Mouse (Mus musculus) ES-Bruce4 (cell line): ENCODE results near the gene Rnf207. TPM values are rescaled to one million over a fixed set of nuclear protein-coding genes. Genes with fewer than 3 reads are reported as not detected.

Source experiments
- H3K27ac ChIP-seq: 2 replicates; pipeline ENCODE4 v1.5.1; 2012; ENCODE audit warnings: low read length, inconsistent platforms; ENCODE audit not compliant: insufficient read depth
- H3K27me3 ChIP-seq: 2 replicates; pipeline ENCODE4 v1.6.1; 2012; ENCODE audit warnings: mild to moderate bottlenecking, low read length, inconsistent platforms; ENCODE audit not compliant: control insufficient read depth, poor library complexity, insufficient read depth, severe bottlenecking
- H3K36me3 ChIP-seq: 2 replicates; pipeline ENCODE4 v1.6.1; 2012; ENCODE audit warnings: inconsistent platforms, mild to moderate bottlenecking, low read length, moderate library complexity; ENCODE audit not compliant: control insufficient read depth, poor library complexity, insufficient read depth, severe bottlenecking
- H3K4me1 ChIP-seq: one replicate; pipeline ENCODE4 v1.8.1; 2011; ENCODE audit warnings: low read length; ENCODE audit not compliant: control insufficient read depth, insufficient read depth
- H3K4me3 ChIP-seq: 2 replicates; pipeline ENCODE4 v1.5.1; 2011; ENCODE audit warnings: low read depth, mild to moderate bottlenecking, low read length
- H3K9ac ChIP-seq: 2 replicates; pipeline ENCODE4 v1.6.1; 2012; ENCODE audit warnings: low read depth, mild to moderate bottlenecking, inconsistent platforms; ENCODE audit not compliant: poor library complexity, severe bottlenecking
- H3K9me3 ChIP-seq: replicated peaks from 2 replicates; pipeline ENCODE4 v1.6.1; 2012; ENCODE audit warnings: mild to moderate bottlenecking, low read length, inconsistent platforms; ENCODE audit not compliant: control insufficient read depth, poor library complexity, insufficient read depth, severe bottlenecking
- CTCF ChIP-seq: IDR thresholded peaks from one replicate; pipeline ENCODE4 v1.8.1; 2011; ENCODE audit warnings: low read depth, low read length
- EP300 ChIP-seq: IDR thresholded peaks from 2 replicates; pipeline ENCODE4 v1.6.1; 2011; ENCODE audit warnings: low read depth, low read length; ENCODE audit not compliant: insufficient read depth
- POLR2A ChIP-seq: IDR thresholded peaks from one replicate; pipeline ENCODE4 v1.8.1; 2011; ENCODE audit warnings: low read length; ENCODE audit not compliant: insufficient read depth
- polyA plus RNA-seq: library from polyadenylated mRNA; stranded (reverse); fragments of >200 nt; gene quantifications from 2 replicates; pipeline ENCODE4 v1.2.4, GENCODE M21; 2011; ENCODE audit warnings: low read depth; ENCODE audit not compliant: missing spikeins, insufficient read depth, insufficient read length

Rnf207 gene
- 3.2 and 4.2 TPM in 2 replicates for polyA plus RNA-seq

- H3K27me3 ChIP-seq: no peaks in the 10 kb centered on the region
- 0 out of 2 replicates have a peak within 1 kb of the TSS, but pooled peaks have one; percentile 23 for H3K9ac ChIP-seq
- no peak within 1 kb of the TSS for H3K27ac ChIP-seq
- H3K4me1 ChIP-seq: peaks cover 4% of the 10 kb centered on the region
- H3K36me3 ChIP-seq: no peaks in the 10 kb centered on the region
- TF ChIP-seq CTCF: peak; percentile 64
- TF ChIP-seq POLR2A: no peak
- H3K9me3 ChIP-seq: no peaks in the 10 kb centered on the region
- H3K4me3 ChIP-seq: peak within 1 kb of the TSS; percentile 55
Observed at GRCm38 (mm10) chr4:152318517-152319234, at the start of gene Rnf207. Rnf207 (minus strand) TSS chr4:152318993.

GRCm38 (mm10) chr4:152365228-152365627 lies 46.4 kb upstream of the Rnf207 start:
- no peak overlapping the region for H3K4me3 ChIP-seq
- TF ChIP-seq CTCF: no peak
- no peak for TF ChIP-seq POLR2A
- TF ChIP-seq EP300: no peak
- H3K9me3 ChIP-seq: no peaks in the 10 kb centered on the region
- no peak overlapping the region for H3K9ac ChIP-seq
- no peaks in the 10 kb centered on the region for H3K36me3 ChIP-seq
- H3K27me3 ChIP-seq: no peaks in the 10 kb centered on the region
- H3K4me1 ChIP-seq: peaks cover 7% of the 10 kb centered on the region
- no peak overlapping the region for H3K27ac ChIP-seq

DNA sequence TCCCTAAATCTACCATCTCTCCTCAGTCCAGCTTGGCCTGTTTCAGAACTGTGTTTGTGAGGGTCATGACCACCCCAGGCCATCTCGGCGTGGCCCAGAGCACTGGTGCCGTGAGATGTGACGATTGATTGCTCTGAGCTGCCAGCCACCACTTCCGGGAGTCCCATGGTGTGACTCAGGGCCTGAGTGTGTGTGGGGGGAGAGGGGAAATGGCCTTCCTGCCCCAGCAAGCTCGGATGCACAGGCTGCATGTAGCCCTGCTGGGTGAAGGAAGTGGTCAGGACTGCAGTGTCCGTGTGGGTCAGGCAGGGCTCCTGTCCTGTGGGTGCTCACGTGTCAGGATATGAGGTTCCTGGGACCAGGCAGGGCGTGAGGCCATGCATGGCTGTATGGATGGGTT lies 43.4 kb upstream of the Rnf207 start:
- H3K4me1 ChIP-seq: peaks cover 12% of the 10 kb centered on the region
- no peak overlapping the region for H3K27ac ChIP-seq
- H3K4me3 ChIP-seq: no peak overlapping the region
- no peak for TF ChIP-seq POLR2A
- TF ChIP-seq CTCF: no peak
- no peak for TF ChIP-seq EP300
- H3K9ac ChIP-seq: no peak overlapping the region
- H3K9me3 ChIP-seq: no peaks in the 10 kb centered on the region
- H3K27me3 ChIP-seq: no peaks in the 10 kb centered on the region
- no peaks in the 10 kb centered on the region for H3K36me3 ChIP-seq

- Histone ChIP-seq H3K36me3 (no peaks in the 10 kb centered on the region), H3K27ac (no peak overlapping the region), H3K4me1 (peaks cover 10% of the 10 kb centered on the region), H3K27me3 (no peaks in the 10 kb centered on the region), H3K4me3 (peak overlapping the region; percentile 68), H3K9me3 (no peaks in the 10 kb centered on the region), H3K9ac (peak overlapping the region; percentile 9)
- TF ChIP-seq POLR2A (peak; percentile 88), EP300 (0 out of 2 replicates have a peak, but pooled peaks have one; percentile 6), CTCF (no peak)
Observed at GRCm38 (mm10) chr4:152360855-152361254, 42.1 kb upstream of the Rnf207 start.

DNA sequence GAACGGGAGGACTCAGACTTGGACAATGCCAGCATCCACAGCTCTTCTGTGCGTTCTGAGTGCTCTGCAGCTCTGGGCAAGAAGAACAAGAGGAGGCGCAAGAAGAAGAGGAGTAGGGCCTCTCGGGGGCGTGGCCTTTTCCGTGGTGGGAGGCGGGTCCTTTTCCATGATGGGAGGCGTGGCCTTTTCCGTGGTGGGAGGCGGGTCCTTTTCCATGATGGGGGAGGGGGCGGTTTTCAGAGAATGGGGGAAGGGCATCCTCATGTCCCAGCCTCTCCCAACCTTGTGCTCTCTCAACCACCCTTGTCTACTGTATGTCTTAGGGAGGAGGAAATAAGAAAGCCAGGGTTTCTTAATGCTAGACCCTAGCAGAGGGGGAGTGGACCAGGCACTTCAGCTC lies 40.9 kb upstream of the Rnf207 start:
- H3K27ac ChIP-seq: no peak overlapping the region
- H3K27me3 ChIP-seq: no peaks in the 10 kb centered on the region
- H3K9ac ChIP-seq: no peak overlapping the region
- H3K4me3 ChIP-seq: no peak overlapping the region
- H3K4me1 ChIP-seq: peaks cover 14% of the 10 kb centered on the region
- no peak for TF ChIP-seq EP300
- H3K36me3 ChIP-seq: no peaks in the 10 kb centered on the region
- no peaks in the 10 kb centered on the region for H3K9me3 ChIP-seq

GRCm38 (mm10) chr4:152355672-152356071 lies 36.9 kb upstream of the Rnf207 start:
- no peak overlapping the region for H3K9ac ChIP-seq

More at GRCm38 (mm10) chr4:152355672-152356071, 36.9 kb upstream of the Rnf207 start:
- Histone ChIP-seq H3K9me3 (no peaks in the 10 kb centered on the region), H3K4me1 (peaks cover 25% of the 10 kb centered on the region), H3K27ac (no peak overlapping the region), H3K27me3 (no peaks in the 10 kb centered on the region), H3K36me3 (no peaks in the 10 kb centered on the region), H3K4me3 (no peak overlapping the region)
- no peak for TF ChIP-seq EP300
